7 mouse cellular contexts compared by ENCODE assay signal in the genomic region with DNA sequence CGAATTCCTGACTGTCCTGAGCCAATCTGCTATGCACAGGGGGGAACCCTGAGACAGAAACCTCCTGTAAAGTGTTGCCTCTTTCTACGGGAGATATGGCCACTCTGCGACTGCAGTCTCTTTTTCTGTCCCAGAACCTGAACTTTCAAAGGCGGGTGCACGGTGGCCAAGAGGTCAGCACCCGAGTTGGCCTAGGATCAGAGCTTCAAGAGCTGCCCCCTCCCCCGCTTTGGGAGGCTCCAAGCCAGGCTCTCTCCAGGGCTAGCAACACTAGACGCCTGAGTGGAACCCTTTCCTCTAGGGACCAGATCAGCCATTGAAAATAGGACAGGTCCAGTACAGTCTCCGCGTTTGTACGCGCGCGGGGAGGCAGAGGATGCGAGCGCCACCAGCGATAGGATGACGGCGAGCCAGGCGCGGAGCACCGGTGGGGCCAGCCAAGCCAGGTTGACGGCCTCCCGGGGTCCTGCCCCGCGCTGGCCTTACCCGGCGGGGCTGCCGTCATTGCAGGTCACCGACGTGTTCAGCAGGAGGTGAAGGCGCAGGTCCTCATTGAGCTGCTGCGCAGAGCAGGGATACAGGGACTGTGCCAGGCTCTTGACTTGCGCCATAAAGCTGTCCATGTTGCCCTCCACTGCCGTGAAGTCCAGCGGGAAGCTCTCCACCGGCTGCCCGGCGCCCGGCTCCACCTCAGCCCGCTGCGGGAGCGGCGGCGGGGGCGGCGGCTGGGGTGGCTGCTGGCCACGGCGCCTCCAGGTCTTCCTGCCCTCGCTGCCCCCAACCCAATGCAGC. TPM values are rescaled to one million over a fixed set of nuclear protein-coding genes. Genes with fewer than 3 reads are reported as not detected.
DNase-seq lines count a peak whose midpoint lies in the region; ATAC-seq and TF ChIP-seq lines count a peak whose summit lies in the region.

No protein-coding gene starts in this region.

- H3K27ac ChIP-seq in testis, adult 2 months (ENCODE audit: control insufficient read depth, insufficient read depth, low read depth, low read length), result no peak overlapping the region
- peak overlapping the region; percentile 74 for H3K27ac ChIP-seq in hindbrain, embryonic 10.5 days
- no peak overlapping the region for H3K27ac ChIP-seq in limb, embryonic 15.5 days

- no peaks in the 10 kb centered on the region; the same call in 1 of the 2 replicates for H3K27me3 ChIP-seq in testis, adult 2 months (ENCODE audit: control insufficient read depth, insufficient read depth, low read length)
- peaks cover 94% of the 10 kb centered on the region for H3K27me3 ChIP-seq in hindbrain, embryonic 10.5 days (ENCODE audit: insufficient read depth, poor library complexity, severe bottlenecking)
- H3K27me3 ChIP-seq in limb, embryonic 15.5 days, result peaks cover 74% of the 10 kb centered on the region

- DNase-seq in testis, postnatal 14 days (ENCODE audit: low spot score), result no peak
- DNase-seq in hindbrain, embryonic 10.5 days (ENCODE audit: low spot score), result peak; percentile 43
- DNase-seq in retina, postnatal 1 day, result peak; percentile 21
- DNase-seq in left cerebral cortex, postnatal 25 days (ENCODE audit: low spot score in 2 of 2), result no peak
- DNase-seq in cerebellum, adult 8-10 months, result no peak

- peak overlapping the region; percentile 91 for H3K4me2 ChIP-seq in limb, embryonic 15.5 days

- H3K4me3 ChIP-seq in testis, adult 2 months (ENCODE audit: control insufficient read depth, low read depth, low read length), result peak overlapping the region; percentile 19; the same call in 1 of the 2 replicates
- H3K4me3 ChIP-seq in hindbrain, embryonic 10.5 days, result peak overlapping the region; percentile 55
- peak overlapping the region; percentile 48 for H3K4me3 ChIP-seq in limb, embryonic 15.5 days

- intact Hi-C loops in left cerebral cortex, postnatal 25 days (cut with DNase I), result loop anchor here (2.0 kb wide), 1 partner anchor 53 kb away; a partner anchor contains a TSS

- 2% methylated on average over 50 of the region's 50 CpGs for WGBS in hindbrain, embryonic 10.5 days
- 1% methylated on average over 50 of the region's 50 CpGs for WGBS in limb, embryonic 15.5 days

- H3K9me3 ChIP-seq in hindbrain, embryonic 10.5 days, result no peaks in the 10 kb centered on the region
- H3K9me3 ChIP-seq in limb, embryonic 15.5 days, result no peaks in the 10 kb centered on the region

- H3K36me3 ChIP-seq in testis, adult 2 months (ENCODE audit: control insufficient read depth, insufficient read depth, low read length), result no peaks in the 10 kb centered on the region
- no peaks in the 10 kb centered on the region for H3K36me3 ChIP-seq in hindbrain, embryonic 10.5 days
- no peaks in the 10 kb centered on the region for H3K36me3 ChIP-seq in limb, embryonic 15.5 days

- peak overlapping the region; percentile 26; the same call in 1 of the 2 replicates for H3K9ac ChIP-seq in limb, embryonic 15.5 days

- peaks cover 13% of the 10 kb centered on the region for H3K4me1 ChIP-seq in testis, adult 2 months (ENCODE audit: control insufficient read depth, insufficient read depth, low read length)
- peaks cover 29% of the 10 kb centered on the region for H3K4me1 ChIP-seq in hindbrain, embryonic 10.5 days (replicated peaks)
- peaks cover 25% of the 10 kb centered on the region for H3K4me1 ChIP-seq in limb, embryonic 15.5 days

- ATAC-seq in limb, embryonic 15.5 days (ENCODE audit: insufficient number of reproducible peaks, low FRiP score, low TSS enrichment, low read depth), result no peak

- no peak for TF ChIP-seq CTCF in testis, adult 2 months (IDR thresholded peaks at IDR 0.05; ENCODE audit: control insufficient read depth, insufficient read depth, insufficient replicate concordance, low read depth, low read length)

- TF ChIP-seq POLR2A in testis, adult 2 months (IDR thresholded peaks at IDR 0.05; ENCODE audit: control insufficient read depth, low read depth, low read length), result no peak

RNA-seq across cellular contexts. Expression of a gene that starts 1.3 kb away (rescaled TPM):
- 0.35 and 0.36 TPM in 2 replicates for polyA plus RNA-seq in testis, adult 2 months (2012; rRNA removed)
- polyA plus RNA-seq in hindbrain, embryonic 10.5 days (2016; fragmentation: Nextera tagmentation; extraction: Ambion mirVana), result 2.3 and 4.3 TPM in 2 replicates
- polyA plus RNA-seq in limb, embryonic 15.5 days (2015; fragmentation: Nextera tagmentation; extraction: Ambion mirVana), result 4.8 and 5.4 TPM in 2 replicates
- 1 to 10 TPM; 4.1 to 4.7 TPM for total RNA-seq in left cerebral cortex, postnatal 25 days (2021)

RNA-seq across cellular contexts. Expression of a gene that starts 11.7 kb away (rescaled TPM):
- polyA plus RNA-seq in testis, adult 2 months (2012; rRNA removed), result 0.61 TPM in 1 of 2 replicates, not detected in the other
- polyA plus RNA-seq in hindbrain, embryonic 10.5 days (2016; fragmentation: Nextera tagmentation; extraction: Ambion mirVana), result not detected in 2 replicates
- 0.61 and 4.0 TPM in 2 replicates for polyA plus RNA-seq in limb, embryonic 15.5 days (2015; fragmentation: Nextera tagmentation; extraction: Ambion mirVana)
- 1 to 10 TPM; 7.4 to 8.6 TPM for total RNA-seq in left cerebral cortex, postnatal 25 days (2021)

RNA-seq across cellular contexts. Expression of a gene that starts 13.1 kb away (rescaled TPM):
- polyA plus RNA-seq in testis, adult 2 months (2012; rRNA removed), result 234 and 253 TPM in 2 replicates
- 147 and 178 TPM in 2 replicates for polyA plus RNA-seq in hindbrain, embryonic 10.5 days (2016; fragmentation: Nextera tagmentation; extraction: Ambion mirVana)
- polyA plus RNA-seq in limb, embryonic 15.5 days (2015; fragmentation: Nextera tagmentation; extraction: Ambion mirVana), result 107 TPM in 2 replicates
- 10 to 100 TPM; 51.2 to 53.1 TPM for total RNA-seq in left cerebral cortex, postnatal 25 days (2021)

RNA-seq across cellular contexts. Expression of a gene that starts 16.1 kb away (rescaled TPM):
- 0.98 and 1.5 TPM in 2 replicates for polyA plus RNA-seq in testis, adult 2 months (2012; rRNA removed)
- polyA plus RNA-seq in hindbrain, embryonic 10.5 days (2016; fragmentation: Nextera tagmentation; extraction: Ambion mirVana), result 37.6 and 38.7 TPM in 2 replicates
- polyA plus RNA-seq in limb, embryonic 15.5 days (2015; fragmentation: Nextera tagmentation; extraction: Ambion mirVana), result 61.6 and 72.1 TPM in 2 replicates
- total RNA-seq in left cerebral cortex, postnatal 25 days (2021), result 1 to 10 TPM; 1.4 to 2.1 TPM

RNA-seq across cellular contexts. Expression of a gene that starts 26.3 kb away (rescaled TPM):
- polyA plus RNA-seq in testis, adult 2 months (2012; rRNA removed), result 9.5 and 10.4 TPM in 2 replicates
- polyA plus RNA-seq in hindbrain, embryonic 10.5 days (2016; fragmentation: Nextera tagmentation; extraction: Ambion mirVana), result 23.1 and 26.2 TPM in 2 replicates
- 26.6 and 32.9 TPM in 2 replicates for polyA plus RNA-seq in limb, embryonic 15.5 days (2015; fragmentation: Nextera tagmentation; extraction: Ambion mirVana)
- 10 to 100 TPM; 91.5 to 98.4 TPM for total RNA-seq in left cerebral cortex, postnatal 25 days (2021)

Comparison
In these comparisons a context has a peak if more than half of its experiments do, and no peak if none do; other contexts are left out.
1. DNase-seq: peak in hindbrain, embryonic 10.5 days (single experiment) and retina, postnatal 1 day (single experiment); none in testis, postnatal 14 days (single experiment), left cerebral cortex, postnatal 25 days (0 of 2) and cerebellum, adult 8-10 months (single experiment).
2. Peak in every context shown above with its lines, with median percentiles within 50 percentile points of each other: H3K4me3 ChIP-seq.